Comparison of ENCODE assay signal across 18 mouse cellular contexts in genomic region chr13:99387901-99388811, GRCm38 (mm10). TPM values are rescaled to one million over a fixed set of nuclear protein-coding genes. Genes with fewer than 3 reads are reported as not detected.
A peak's percentile ranks its signal among the peaks of the same experiment; 100 is the strongest.
DNase-seq lines count a peak whose midpoint lies in the region; ATAC-seq and TF ChIP-seq lines count a peak whose summit lies in the region.
"Had no signal": no experiment of that assay in that cellular context is flagged by ENCODE, and none has a peak within 500 bp of the region (broad histone marks: within the 10 kb centered on the region; RNA-seq: fewer than 3 reads in every experiment).

No protein-coding gene starts in this region.

- no peak overlapping the region for H3K4me3 ChIP-seq in gastrocnemius, adult 2 months
- H3K4me3 ChIP-seq in kidney, embryonic 14.5 days (ENCODE audit: low read length), result no peak overlapping the region
- H3K4me3 ChIP-seq: forebrain, embryonic 10.5 days; kidney, embryonic 15.5 days; midbrain, embryonic 12.5 days; neural tube, embryonic 12.5 days had no signal

- H3K9ac ChIP-seq in kidney, embryonic 14.5 days (ENCODE audit: low read depth, low read length), result no peak overlapping the region
- H3K9ac ChIP-seq: kidney, embryonic 15.5 days; midbrain, embryonic 12.5 days; neural tube, embryonic 12.5 days had no signal

- no peak for DNase-seq in gastrocnemius, adult 2 months
- DNase-seq in gastrocnemius, postnatal 10 days, result no peak
- DNase-seq in kidney, postnatal 14 days, result peak; percentile 14
- peak; percentile 63 for DNase-seq in 416B (ENCODE audit: low read depth)
- no peak for DNase-seq in layer of hippocampus, adult 9-11 months
- DNase-seq in neural tube, embryonic 10.5 days (ENCODE audit: extremely low spot score, low spot score), result no peak
- DNase-seq: adrenal gland, postnatal 14 days; cerebellum, adult 9-10 months; lung, postnatal 36 days had no signal

- H3K4me1 ChIP-seq in kidney, embryonic 14.5 days (ENCODE audit: control insufficient read depth, insufficient read depth, low read length), result no peaks in the 10 kb centered on the region
- H3K4me1 ChIP-seq: kidney, embryonic 15.5 days had no signal

- H3K27ac ChIP-seq in gastrocnemius, adult 2 months, result peak overlapping the region; percentile 31; the same call in 1 of the 2 replicates
- H3K27ac ChIP-seq in kidney, embryonic 14.5 days (ENCODE audit: low read depth, low read length), result no peak overlapping the region
- H3K27ac ChIP-seq: forebrain, embryonic 10.5 days; kidney, embryonic 15.5 days; midbrain, embryonic 12.5 days; neural tube, embryonic 12.5 days had no signal

- H3K4me2 ChIP-seq in kidney, embryonic 14.5 days (replicated peaks; ENCODE audit: low read depth, low read length), result no peak overlapping the region
- H3K4me2 ChIP-seq: kidney, embryonic 15.5 days; midbrain, embryonic 12.5 days; neural tube, embryonic 12.5 days had no signal

- no peaks in the 10 kb centered on the region; the same call in 1 of the 2 replicates for H3K36me3 ChIP-seq in kidney, embryonic 14.5 days (ENCODE audit: control insufficient read depth, insufficient read depth, low read length)
- H3K36me3 ChIP-seq: midbrain, embryonic 12.5 days; neural tube, embryonic 12.5 days had no signal

- intact Hi-C loops in gastrocnemius, adult 2 months (cut with DNase I), result no loop called here

- 73% methylated on average over 7 of the region's 7 CpGs for WGBS in kidney, embryonic 14.5 days

- H3K9me3 ChIP-seq in kidney, embryonic 14.5 days (ENCODE audit: control insufficient read depth, low read length), result no peaks in the 10 kb centered on the region
- H3K9me3 ChIP-seq: forebrain, embryonic 10.5 days; kidney, embryonic 15.5 days; midbrain, embryonic 12.5 days; neural tube, embryonic 12.5 days had no signal

- ATAC-seq in kidney, embryonic 14.5 days (ENCODE audit: low FRiP score, low TSS enrichment), result no peak
- peak; percentile 62 for ATAC-seq in granulocyte monocyte progenitor cell, adult 5-6 weeks (replicated peaks; ENCODE audit: poor library complexity, severe bottlenecking)
- ATAC-seq: CD4-positive, CD25-positive, alpha-beta regulatory T cell, adult 4 months; forebrain, embryonic 16.5 days; intestine, postnatal 0 days had no signal

- no peaks in the 10 kb centered on the region for H3K27me3 ChIP-seq in kidney, embryonic 14.5 days (ENCODE audit: control insufficient read depth, insufficient read depth, low read length)
- H3K27me3 ChIP-seq: kidney, embryonic 15.5 days; midbrain, embryonic 12.5 days; neural tube, embryonic 12.5 days had no signal

- no peak for TF ChIP-seq CTCF in gastrocnemius, adult 2 months (IDR thresholded peaks at IDR 0.05)

RNA-seq across cellular contexts. Expression of gene Mrps27, which starts 43.6 kb away (rescaled TPM):
- total RNA-seq in gastrocnemius, adult 2 months (2021), result 10 to 100 TPM; 24.0 to 32.9 TPM
- 10 to 100 TPM; 27.5 to 28.4 TPM for total RNA-seq in gastrocnemius, postnatal 10 days (2021)
- 53.6 and 70.3 TPM in 2 replicates for polyA plus RNA-seq in kidney, embryonic 14.5 days (2014; fragmentation: Nextera tagmentation; extraction: Ambion mirVana)
- 25.2 and 33.8 TPM in 2 replicates for total RNA-seq in granulocyte monocyte progenitor cell, adult 5-6 weeks (2014; fragmentation: Nextera tagmentation)
- 22.0 and 25.1 TPM in 2 replicates for total RNA-seq in granulocyte monocyte progenitor cell, adult 5-6 weeks (2017)

RNA-seq across cellular contexts. Expression of gene Ptcd2, which starts 43.7 kb away (rescaled TPM):
- 10 to 100 TPM; 20.1 to 35.5 TPM for total RNA-seq in gastrocnemius, adult 2 months (2021)
- total RNA-seq in gastrocnemius, postnatal 10 days (2021), result 10 to 100 TPM; 23.4 to 24.1 TPM
- polyA plus RNA-seq in kidney, embryonic 14.5 days (2014; fragmentation: Nextera tagmentation; extraction: Ambion mirVana), result 57.5 and 59.1 TPM in 2 replicates
- 49.8 and 58.1 TPM in 2 replicates for total RNA-seq in granulocyte monocyte progenitor cell, adult 5-6 weeks (2014; fragmentation: Nextera tagmentation)
- 55.8 and 65.4 TPM in 2 replicates for total RNA-seq in granulocyte monocyte progenitor cell, adult 5-6 weeks (2017)

Comparison
In these comparisons a context has a peak if more than half of its experiments do, and no peak if none do; other contexts are left out.
1. DNase-seq: peak in kidney, postnatal 14 days (single experiment) and 416B (single experiment); none in gastrocnemius, adult 2 months (single experiment), gastrocnemius, postnatal 10 days (single experiment), layer of hippocampus, adult 9-11 months (single experiment) and neural tube, embryonic 10.5 days (single experiment).